Mouse (Mus musculus): ENCODE results near the gene Nckap5. TPM values are rescaled to one million over a fixed set of nuclear protein-coding genes. Genes with fewer than 3 reads are reported as not detected.

Nckap5 gene
- polyA plus RNA-seq, 1 experiment = not detected

DNA sequence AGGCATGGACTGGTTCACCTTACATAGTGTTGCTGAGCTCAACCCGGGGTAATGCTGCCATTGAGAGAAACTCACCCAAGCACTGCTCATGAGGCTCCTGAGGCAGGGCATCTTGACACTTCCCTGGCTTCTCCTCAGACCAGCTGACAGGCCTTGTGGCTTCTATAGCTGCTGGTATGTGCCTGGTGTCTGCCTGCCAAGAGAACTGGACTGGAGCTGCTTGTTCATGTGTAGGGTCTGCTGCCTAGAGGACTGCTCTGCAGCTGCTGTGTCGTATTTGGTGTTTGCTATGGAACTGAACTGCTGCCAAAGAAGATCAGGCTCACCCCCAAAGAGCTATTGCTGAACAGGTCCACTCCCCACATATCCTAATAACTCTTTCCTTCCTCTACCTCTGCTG is 327.9 kb downstream of the Nckap5 start:
- Histone ChIP-seq H3K4me3 (ENCODE audit: insufficient read depth, poor library complexity, severe bottlenecking) (no peak overlapping the region), H3K27me3 (ENCODE audit: control insufficient read depth, insufficient read depth, insufficient read length) (no peaks in the 10 kb centered on the region), H3ac (ENCODE audit: control insufficient read depth, insufficient read length, low read depth) (no peak overlapping the region), H3K79me2 (ENCODE audit: control insufficient read depth, insufficient read depth) (no peaks in the 10 kb centered on the region), H3K79me3 (ENCODE audit: low read depth) (no peaks in the 10 kb centered on the region), H3K36me3 (ENCODE audit: control insufficient read depth, insufficient read depth) (no peaks in the 10 kb centered on the region)
- TF ChIP-seq CEBPB (IDR thresholded peaks at IDR 0.05; ENCODE audit: low read depth) (no peak), MYOG (IDR thresholded peaks at IDR 0.05; ENCODE audit: control insufficient read depth, extremely low read depth, insufficient read length) (no peak), USF1 (IDR thresholded peaks at IDR 0.05; ENCODE audit: low read depth) (no peak), FOSL1 (IDR thresholded peaks at IDR 0.05; ENCODE audit: insufficient read depth, low read length, poor library complexity, severe bottlenecking) (no peak), MAX (IDR thresholded peaks at IDR 0.05) (no peak), MYOD1 (IDR thresholded peaks at IDR 0.05; ENCODE audit: control insufficient read depth, insufficient read length, low read depth) (no peak), CTCF (IDR thresholded peaks at IDR 0.05; ENCODE audit: control insufficient read depth, insufficient read depth, insufficient read length) (no peak)

- H3K27me3 ChIP-seq (ENCODE audit: control insufficient read depth, insufficient read depth, insufficient read length) = no peaks in the 10 kb centered on the region
- H3K36me3 ChIP-seq (ENCODE audit: control insufficient read depth, insufficient read depth) = no peaks in the 10 kb centered on the region
- H3K4me3 ChIP-seq (ENCODE audit: insufficient read depth, poor library complexity, severe bottlenecking) = no peak overlapping the region
- TF ChIP-seq MYOD1 (IDR thresholded peaks at IDR 0.05; ENCODE audit: control insufficient read depth, insufficient read length, low read depth) (no peak), MAX (IDR thresholded peaks at IDR 0.05) (no peak), MYOG (IDR thresholded peaks at IDR 0.05; ENCODE audit: control insufficient read depth, extremely low read depth, insufficient read length) (no peak), FOSL1 (IDR thresholded peaks at IDR 0.05; ENCODE audit: insufficient read depth, low read length, poor library complexity, severe bottlenecking) (no peak), CTCF (IDR thresholded peaks at IDR 0.05; ENCODE audit: control insufficient read depth, insufficient read depth, insufficient read length) (no peak), USF1 (IDR thresholded peaks at IDR 0.05; ENCODE audit: low read depth) (no peak), CEBPB (IDR thresholded peaks at IDR 0.05; ENCODE audit: low read depth) (no peak)
- H3K79me3 ChIP-seq (ENCODE audit: low read depth) = no peaks in the 10 kb centered on the region
- no peak overlapping the region for H3ac ChIP-seq (ENCODE audit: control insufficient read depth, insufficient read length, low read depth)
- H3K79me2 ChIP-seq (ENCODE audit: control insufficient read depth, insufficient read depth) = no peaks in the 10 kb centered on the region
Measured at GRCm38 (mm10) chr1:126496722-126497121, 333.9 kb downstream of the Nckap5 start.

- Histone ChIP-seq H3ac (ENCODE audit: control insufficient read depth, insufficient read length, low read depth) (no peak overlapping the region), H3K4me3 (ENCODE audit: insufficient read depth, poor library complexity, severe bottlenecking) (no peak overlapping the region), H3K79me3 (ENCODE audit: low read depth) (no peaks in the 10 kb centered on the region), H3K27me3 (ENCODE audit: control insufficient read depth, insufficient read depth, insufficient read length) (no peaks in the 10 kb centered on the region), H3K79me2 (ENCODE audit: control insufficient read depth, insufficient read depth) (no peaks in the 10 kb centered on the region), H3K36me3 (ENCODE audit: control insufficient read depth, insufficient read depth) (no peaks in the 10 kb centered on the region)
- no peak for TF ChIP-seq MAX (IDR thresholded peaks at IDR 0.05)
- TF ChIP-seq FOSL1 (IDR thresholded peaks at IDR 0.05; ENCODE audit: insufficient read depth, low read length, poor library complexity, severe bottlenecking) = no peak
- no peak for TF ChIP-seq CTCF (IDR thresholded peaks at IDR 0.05; ENCODE audit: control insufficient read depth, insufficient read depth, insufficient read length)
- no peak for TF ChIP-seq CEBPB (IDR thresholded peaks at IDR 0.05; ENCODE audit: low read depth)
- no peak for TF ChIP-seq MYOD1 (IDR thresholded peaks at IDR 0.05; ENCODE audit: control insufficient read depth, insufficient read length, low read depth)
- no peak for TF ChIP-seq USF1 (IDR thresholded peaks at IDR 0.05; ENCODE audit: low read depth)
- TF ChIP-seq MYOG (IDR thresholded peaks at IDR 0.05; ENCODE audit: control insufficient read depth, extremely low read depth, insufficient read length) = no peak
Measured at GRCm38 (mm10) chr1:126492206-126493071, 338.2 kb downstream of the Nckap5 start.

GRCm38 (mm10) chr1:126491412-126491811 is 339.2 kb downstream of the Nckap5 start:
- Histone ChIP-seq H3ac (ENCODE audit: control insufficient read depth, insufficient read length, low read depth) (no peak overlapping the region), H3K79me2 (ENCODE audit: control insufficient read depth, insufficient read depth) (no peaks in the 10 kb centered on the region), H3K27me3 (ENCODE audit: control insufficient read depth, insufficient read depth, insufficient read length) (no peaks in the 10 kb centered on the region), H3K36me3 (ENCODE audit: control insufficient read depth, insufficient read depth) (no peaks in the 10 kb centered on the region), H3K4me3 (ENCODE audit: insufficient read depth, poor library complexity, severe bottlenecking) (no peak overlapping the region), H3K79me3 (ENCODE audit: low read depth) (no peaks in the 10 kb centered on the region)
- TF ChIP-seq CEBPB (IDR thresholded peaks at IDR 0.05; ENCODE audit: low read depth) = no peak
- TF ChIP-seq MAX (IDR thresholded peaks at IDR 0.05) = no peak
- TF ChIP-seq CTCF (IDR thresholded peaks at IDR 0.05; ENCODE audit: control insufficient read depth, insufficient read depth, insufficient read length) = no peak
- TF ChIP-seq MYOG (IDR thresholded peaks at IDR 0.05; ENCODE audit: control insufficient read depth, extremely low read depth, insufficient read length) = no peak

DNA sequence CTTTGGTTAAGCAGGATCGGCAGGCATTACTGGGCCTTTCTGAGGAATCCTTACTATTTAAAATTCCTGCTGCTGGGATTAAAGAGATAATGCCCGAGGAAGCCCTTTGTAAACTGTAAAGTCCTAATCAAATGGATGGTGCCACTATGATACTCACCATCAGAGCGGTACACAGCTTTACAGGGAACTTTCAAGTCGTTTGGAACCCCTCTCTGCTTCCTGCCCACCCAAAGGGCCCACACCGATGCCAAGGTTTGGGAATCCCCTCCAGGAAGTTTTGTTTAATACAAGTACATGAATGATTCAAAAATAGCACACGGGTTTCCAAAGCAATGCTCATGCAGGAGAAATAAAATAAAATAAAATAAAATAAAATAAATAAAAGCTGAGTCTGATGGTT is 340.3 kb downstream of the Nckap5 start:
- Histone ChIP-seq H3ac (ENCODE audit: control insufficient read depth, insufficient read length, low read depth) (no peak overlapping the region), H3K4me3 (ENCODE audit: insufficient read depth, poor library complexity, severe bottlenecking) (no peak overlapping the region), H3K27me3 (ENCODE audit: control insufficient read depth, insufficient read depth, insufficient read length) (no peaks in the 10 kb centered on the region), H3K79me3 (ENCODE audit: low read depth) (no peaks in the 10 kb centered on the region), H3K79me2 (ENCODE audit: control insufficient read depth, insufficient read depth) (no peaks in the 10 kb centered on the region), H3K36me3 (ENCODE audit: control insufficient read depth, insufficient read depth) (no peaks in the 10 kb centered on the region)
- TF ChIP-seq MYOG (IDR thresholded peaks at IDR 0.05; ENCODE audit: control insufficient read depth, extremely low read depth, insufficient read length) (no peak), MAX (IDR thresholded peaks at IDR 0.05) (no peak), MYOD1 (IDR thresholded peaks at IDR 0.05; ENCODE audit: control insufficient read depth, insufficient read length, low read depth) (no peak), USF1 (IDR thresholded peaks at IDR 0.05; ENCODE audit: low read depth) (no peak), FOSL1 (IDR thresholded peaks at IDR 0.05; ENCODE audit: insufficient read depth, low read length, poor library complexity, severe bottlenecking) (no peak), CEBPB (IDR thresholded peaks at IDR 0.05; ENCODE audit: low read depth) (no peak), CTCF (IDR thresholded peaks at IDR 0.05; ENCODE audit: control insufficient read depth, insufficient read depth, insufficient read length) (no peak)

Data from C2C12 (cell line).